Mouse (Mus musculus) frontal cortex, postnatal 14 days (tissue): Measurements from ENCODE around the gene Zdhhc4.
A peak's percentile ranks its signal among the peaks of the same experiment; 100 is the strongest.

ENCODE experiments used
- DNase-seq, 2 experiments: peaks; one replicate each; pipeline ENCODE4 v3.0.0; 2022; ENCODE audit warnings: low spot score in 2 of 2

Zdhhc4 gene

GRCm38 (mm10) chr5:143328690-143329495 lies at the start of gene Zdhhc4:
Gene Zdhhc4, minus strand, starts transcription at chr5:143329256.
- DNase-seq: peak; percentile 78 to 85

GRCm38 (mm10) chr5:143376156-143376555 lies 47.1 kb upstream of the Zdhhc4 start:
- no peak for DNase-seq

- peak in 1 of 2 experiments; percentile 65 for DNase-seq
Measured at GRCm38 (mm10) chr5:143375242-143375641, 46.2 kb upstream of the Zdhhc4 start.

GRCm38 (mm10) chr5:143372818-143373217 lies 43.8 kb upstream of the Zdhhc4 start:
- no peak for DNase-seq

- no peak for DNase-seq
Measured at GRCm38 (mm10) chr5:143371146-143371510, 42.1 kb upstream of the Zdhhc4 start.

GRCm38 (mm10) chr5:143370416-143371145 lies 41.5 kb upstream of the Zdhhc4 start:
- DNase-seq: no peak

- no peak for DNase-seq
Measured at GRCm38 (mm10) chr5:143369611-143370255, 40.7 kb upstream of the Zdhhc4 start.

- no peak for DNase-seq
Measured at GRCm38 (mm10) chr5:143367931-143368330, 38.9 kb upstream of the Zdhhc4 start.

GRCm38 (mm10) chr5:143363678-143364615 lies 34.9 kb upstream of the Zdhhc4 start:
- no peak for DNase-seq

- no peak for DNase-seq
Measured at GRCm38 (mm10) chr5:143361428-143361827, 32.4 kb upstream of the Zdhhc4 start.

GRCm38 (mm10) chr5:143360000-143360399 lies 30.9 kb upstream of the Zdhhc4 start:
- DNase-seq: no peak

- no peak for DNase-seq
Measured at GRCm38 (mm10) chr5:143359263-143359662, 30.2 kb upstream of the Zdhhc4 start.

GRCm38 (mm10) chr5:143357564-143357963 lies 28.5 kb upstream of the Zdhhc4 start:
- DNase-seq: no peak

GRCm38 (mm10) chr5:143356686-143357388 lies 27.8 kb upstream of the Zdhhc4 start, which contains the start of gene Grid2ip:
Gene Grid2ip, plus strand, starts transcription at chr5:143357338.
- DNase-seq: no peak

- no peak for DNase-seq
Measured at GRCm38 (mm10) chr5:143356017-143356416, 27.0 kb upstream of the Zdhhc4 start.

- DNase-seq: no peak
Measured at GRCm38 (mm10) chr5:143346367-143346766, 17.3 kb upstream of the Zdhhc4 start.

- DNase-seq: no peak
Measured at GRCm38 (mm10) chr5:143339603-143340002, 10.5 kb upstream of the Zdhhc4 start.

GRCm38 (mm10) chr5:143336559-143336958 lies 7.5 kb upstream of the Zdhhc4 start:
- DNase-seq: no peak

GRCm38 (mm10) chr5:143335089-143335460 lies 6.0 kb upstream of the Zdhhc4 start:
- no peak for DNase-seq

- no peak for DNase-seq
Measured at GRCm38 (mm10) chr5:143334418-143335088, 5.5 kb upstream of the Zdhhc4 start.
